Mouse (Mus musculus) ES-E14 (cell line): ENCODE measurements at regions not wholly inside any gene's neighbourhood (a gene's known extent, or its start where the extent isn't known, plus 50 kb on each side); places are given as distances from the start of the nearest gene placed in this dataset.

ENCODE experiments used
- CHD2 ChIP-seq: IDR thresholded peaks from 2 replicates; pipeline ENCODE4 v1.6.1; 2014; ENCODE audit warnings: mild to moderate bottlenecking, low read depth, low read length, inconsistent platforms
- ZC3H11A ChIP-seq: IDR thresholded peaks from 2 replicates; pipeline ENCODE4 v1.6.1; 2012; ENCODE audit warnings: low read depth, mild to moderate bottlenecking, inconsistent platforms, low read length, borderline replicate concordance
- ZNF384 ChIP-seq: IDR thresholded peaks from 2 replicates; pipeline ENCODE4 v1.6.1; 2012; ENCODE audit warnings: low read depth, low read length, inconsistent platforms

- TF ChIP-seq CHD2 (no peak), ZNF384 (no peak), ZC3H11A (no peak)
Observed at GRCm38 (mm10) chr13:42592945-42593344, 87.5 kb upstream of the Phactr1 start.
